23 mouse cellular contexts compared by ENCODE assay signal in genomic region chr4:32299970-32300369, GRCm38 (mm10).
DNase-seq lines count a peak whose midpoint lies in the region; ATAC-seq lines count a peak whose summit lies in the region.
"Had no signal": no experiment of that assay in that cellular context is flagged by ENCODE, and none has a peak within 500 bp of the region (broad histone marks: within the 10 kb centered on the region; RNA-seq: fewer than 3 reads in every experiment).

No protein-coding gene starts in this region.

- H3K4me1 ChIP-seq in heart, embryonic 10.5 days: peaks cover 80% of the 10 kb centered on the region
- peaks cover 80% of the 10 kb centered on the region for H3K4me1 ChIP-seq in midbrain, embryonic 10.5 days
- H3K4me1 ChIP-seq in midbrain, embryonic 15.5 days: peaks cover 45% of the 10 kb centered on the region

- 75% methylated on average over 3 of the region's 3 CpGs for WGBS in heart, embryonic 10.5 days
- WGBS in midbrain, embryonic 10.5 days: 91% methylated on average over 3 of the region's 3 CpGs
- WGBS in midbrain, embryonic 15.5 days: 84% methylated on average over 3 of the region's 3 CpGs

- peak; percentile 47 to 52 for DNase-seq in cerebellum, postnatal 14 days
- no peak for DNase-seq in cerebellum, adult 11 months
- no peak for DNase-seq in heart, embryonic 10.5 days (ENCODE audit: low spot score)
- no peak for DNase-seq in heart, postnatal 10 days
- no peak for DNase-seq in midbrain, embryonic 10.5 days (ENCODE audit: low spot score)
- DNase-seq: adrenal gland, adult 2 months; adrenal gland, postnatal 14 days; gastrocnemius, postnatal 10 days; gastrocnemius, postnatal 36 days; heart, adult 2 months; heart, postnatal 36 days; kidney, adult 11 months had no signal

- no peaks in the 10 kb centered on the region for H3K36me3 ChIP-seq in heart, embryonic 10.5 days
- H3K36me3 ChIP-seq in midbrain, embryonic 10.5 days: no peaks in the 10 kb centered on the region
- no peaks in the 10 kb centered on the region for H3K36me3 ChIP-seq in midbrain, embryonic 15.5 days (replicated peaks)
- H3K36me3 ChIP-seq: embryonic facial prominence, embryonic 12.5 days; embryonic facial prominence, embryonic 15.5 days; forebrain, embryonic 12.5 days; hindbrain, embryonic 10.5 days; hindbrain, embryonic 13.5 days; intestine, embryonic 15.5 days had no signal

- intact Hi-C loops in heart, postnatal 10 days (cut with DNase I): loop anchor here (5.0 kb wide), 1 partner anchor 237 kb away; no protein-coding TSS in a partner anchor

- H3K4me2 ChIP-seq in midbrain, embryonic 15.5 days: no peak overlapping the region
- H3K4me2 ChIP-seq: embryonic facial prominence, embryonic 12.5 days; embryonic facial prominence, embryonic 15.5 days; forebrain, embryonic 12.5 days; heart, embryonic 11.5 days; hindbrain, embryonic 13.5 days; intestine, embryonic 15.5 days had no signal

- H3K9ac ChIP-seq in midbrain, embryonic 15.5 days: no peak overlapping the region
- H3K9ac ChIP-seq: embryonic facial prominence, embryonic 12.5 days; embryonic facial prominence, embryonic 15.5 days; forebrain, embryonic 12.5 days; hindbrain, embryonic 13.5 days; intestine, embryonic 15.5 days had no signal

- H3K9me3 ChIP-seq in heart, embryonic 10.5 days: no peaks in the 10 kb centered on the region
- no peaks in the 10 kb centered on the region for H3K9me3 ChIP-seq in midbrain, embryonic 10.5 days (replicated peaks)
- no peaks in the 10 kb centered on the region for H3K9me3 ChIP-seq in midbrain, embryonic 15.5 days
- H3K9me3 ChIP-seq: embryonic facial prominence, embryonic 12.5 days; embryonic facial prominence, embryonic 15.5 days; forebrain, embryonic 12.5 days; hindbrain, embryonic 10.5 days; hindbrain, embryonic 13.5 days; intestine, embryonic 15.5 days had no signal

- ATAC-seq in midbrain, embryonic 15.5 days (replicated peaks): no peak
- ATAC-seq: CD4-positive, CD25-positive, alpha-beta regulatory T cell, adult 4 months; forebrain, embryonic 16.5 days; hindbrain, embryonic 16.5 days; intestine, embryonic 15.5 days had no signal

- H3K27ac ChIP-seq in heart, embryonic 10.5 days: peak overlapping the region; percentile 59; the same call in 1 of the 2 replicates
- peak overlapping the region; percentile 46; the same call in 1 of the 2 replicates for H3K27ac ChIP-seq in midbrain, embryonic 10.5 days (replicated peaks)
- no peak overlapping the region for H3K27ac ChIP-seq in midbrain, embryonic 15.5 days
- H3K27ac ChIP-seq: embryonic facial prominence, embryonic 15.5 days; forebrain, embryonic 12.5 days; heart, adult 2 months; hindbrain, embryonic 13.5 days; intestine, embryonic 15.5 days had no signal

- H3K27me3 ChIP-seq in heart, embryonic 10.5 days (ENCODE audit: insufficient read depth, poor library complexity, severe bottlenecking): no peaks in the 10 kb centered on the region
- no peaks in the 10 kb centered on the region for H3K27me3 ChIP-seq in midbrain, embryonic 10.5 days (ENCODE audit: low read depth, poor library complexity, severe bottlenecking)
- H3K27me3 ChIP-seq in midbrain, embryonic 15.5 days (replicated peaks): no peaks in the 10 kb centered on the region
- H3K27me3 ChIP-seq: embryonic facial prominence, embryonic 12.5 days; embryonic facial prominence, embryonic 15.5 days; forebrain, embryonic 12.5 days; hindbrain, embryonic 13.5 days; intestine, embryonic 15.5 days had no signal

- no peak overlapping the region for H3K4me3 ChIP-seq in heart, embryonic 10.5 days
- H3K4me3 ChIP-seq in midbrain, embryonic 10.5 days: no peak overlapping the region
- no peak overlapping the region for H3K4me3 ChIP-seq in midbrain, embryonic 15.5 days
- H3K4me3 ChIP-seq: embryonic facial prominence, embryonic 12.5 days; embryonic facial prominence, embryonic 15.5 days; forebrain, embryonic 12.5 days; heart, adult 2 months; hindbrain, embryonic 10.5 days; hindbrain, embryonic 13.5 days; intestine, embryonic 15.5 days had no signal

Comparison
In these comparisons a context has a peak if more than half of its experiments do, and no peak if none do; other contexts are left out.
1. DNase-seq: peak in cerebellum, postnatal 14 days (2 of 2); none in cerebellum, adult 11 months (single experiment), heart, embryonic 10.5 days (single experiment), heart, postnatal 10 days (0 of 2) and midbrain, embryonic 10.5 days (single experiment).